Comparison of ENCODE assay signal across 7 mouse cellular contexts in genomic region chr6:84583371-84583770, GRCm38 (mm10). TPM values are rescaled to one million over a fixed set of nuclear protein-coding genes. Genes with fewer than 3 reads are reported as not detected.
A peak's percentile ranks its signal among the peaks of the same experiment; 100 is the strongest.
DNase-seq lines count a peak whose midpoint lies in the region; ATAC-seq and TF ChIP-seq lines count a peak whose summit lies in the region.

No protein-coding gene starts in this region.

- H3K4me3 ChIP-seq in intestine, embryonic 15.5 days (replicated peaks), result peak overlapping the region; percentile 49
- peak overlapping the region; percentile 33; the same call in 1 of the 2 replicates for H3K4me3 ChIP-seq in liver, adult 2 months (ENCODE audit: insufficient read depth, low read depth, low read length)
- H3K4me3 ChIP-seq in midbrain, embryonic 16.5 days (ENCODE audit: low read depth, low read length), result peak overlapping the region; percentile 30

- peak overlapping the region; percentile 96 for H3K4me2 ChIP-seq in intestine, embryonic 15.5 days (replicated peaks)
- peak overlapping the region; percentile 57 for H3K4me2 ChIP-seq in midbrain, embryonic 16.5 days (ENCODE audit: low read length)

- no peaks in the 10 kb centered on the region for H3K79me2 ChIP-seq in liver, adult 2 months (ENCODE audit: control insufficient read depth, insufficient read depth, low read length)

- DNase-seq in embryo, embryonic 11 days, result peak; percentile 90
- peak; percentile 98 for DNase-seq in heart, adult 11 months
- peak; percentile 18 for DNase-seq in liver, adult 2 months (ENCODE audit: extremely low read depth, low read depth, low spot score)
- peak; percentile 45 to 55 for DNase-seq in thymus, adult 18-20 months

- H3K9me3 ChIP-seq in intestine, embryonic 15.5 days, result no peaks in the 10 kb centered on the region
- H3K9me3 ChIP-seq in midbrain, embryonic 16.5 days (replicated peaks; ENCODE audit: control insufficient read depth, low read length, poor library complexity, severe bottlenecking), result no peaks in the 10 kb centered on the region

- no peak overlapping the region for H3K9ac ChIP-seq in intestine, embryonic 15.5 days
- H3K9ac ChIP-seq in liver, adult 2 months (ENCODE audit: low read depth, low read length), result no peak overlapping the region
- H3K9ac ChIP-seq in midbrain, embryonic 16.5 days (ENCODE audit: low read depth, low read length), result 0 out of 2 replicates have a peak overlapping the region, but pooled peaks have one; percentile 27

- H3K27ac ChIP-seq in intestine, embryonic 15.5 days, result no peak overlapping the region
- H3K27ac ChIP-seq in liver, adult 2 months (replicated peaks; ENCODE audit: insufficient read depth, low read depth, low read length), result no peak overlapping the region
- no peak overlapping the region for H3K27ac ChIP-seq in midbrain, embryonic 16.5 days (ENCODE audit: low read length)

- H3K4me1 ChIP-seq in intestine, embryonic 15.5 days (replicated peaks), result peaks cover 67% of the 10 kb centered on the region
- H3K4me1 ChIP-seq in liver, adult 2 months (ENCODE audit: control insufficient read depth, insufficient read depth, low read length), result 0 out of 2 replicates have a peak, but pooled peaks cover 2% of the 10 kb centered on the region
- peaks cover 48% of the 10 kb centered on the region for H3K4me1 ChIP-seq in midbrain, embryonic 16.5 days (ENCODE audit: control insufficient read depth, insufficient read depth, low read length)

- WGBS in intestine, embryonic 15.5 days, result under 1% methylated on average over 26 of the region's 26 CpGs
- WGBS in liver, adult 2 months, result 1% methylated on average over 26 of the region's 26 CpGs
- WGBS in midbrain, embryonic 16.5 days, result under 1% methylated on average over 26 of the region's 26 CpGs

- ATAC-seq in activated CD4-positive, CD25-positive, alpha-beta regulatory T cell, adult 4 months, result peak; percentile 53
- peak; percentile 84 for ATAC-seq in intestine, embryonic 15.5 days
- ATAC-seq in midbrain, embryonic 16.5 days, result 0 out of 2 replicates have a peak, but pooled peaks have one; percentile 46

- no peak for TF ChIP-seq POLR2A in liver, adult 2 months (IDR thresholded peaks at IDR 0.05; ENCODE audit: extremely low read depth, insufficient read depth, low read length)

- H3K36me3 ChIP-seq in intestine, embryonic 15.5 days, result no peaks in the 10 kb centered on the region
- H3K36me3 ChIP-seq in liver, adult 2 months (ENCODE audit: control insufficient read depth, insufficient read depth, low read length), result no peaks in the 10 kb centered on the region
- no peaks in the 10 kb centered on the region for H3K36me3 ChIP-seq in midbrain, embryonic 16.5 days (ENCODE audit: control insufficient read depth, insufficient read depth, low read length)

- no peak for TF ChIP-seq CTCF in liver, adult 2 months (IDR thresholded peaks at IDR 0.05; ENCODE audit: low read depth, low read length)

- H3K27me3 ChIP-seq in intestine, embryonic 15.5 days (replicated peaks), result peaks cover 71% of the 10 kb centered on the region
- H3K27me3 ChIP-seq in liver, adult 2 months (ENCODE audit: control insufficient read depth, insufficient read depth, low read length), result peaks cover 21% of the 10 kb centered on the region
- H3K27me3 ChIP-seq in midbrain, embryonic 16.5 days (ENCODE audit: control insufficient read depth, insufficient read depth, low read depth, low read length), result peaks cover 42% of the 10 kb centered on the region

RNA-seq across cellular contexts. Expression of gene Cyp26b1, which starts 10.3 kb away (rescaled TPM):
- polyA plus RNA-seq in activated CD4-positive, CD25-positive, alpha-beta regulatory T cell, adult 4 months (2017; shearing (Covaris generic)), result under 1 TPM in 1 of 2 experiments, not detected in 1; 0.52 TPM
- 2.0 and 2.6 TPM in 2 replicates for polyA plus RNA-seq in intestine, embryonic 15.5 days (2015; fragmentation: Nextera tagmentation; extraction: Ambion mirVana)
- 0.18 and 1.0 TPM in 2 replicates for total RNA-seq in liver, adult 2 months (2014; rRNA removed)
- 0.22 and 7.5 TPM in 2 replicates for polyA plus RNA-seq in liver, adult 2 months (2012; rRNA removed)
- polyA plus RNA-seq in midbrain, embryonic 16.5 days (2015; fragmentation: Nextera tagmentation; extraction: Ambion mirVana), result 8.8 and 10.2 TPM in 2 replicates

Comparison
In these comparisons a context has a peak if more than half of its experiments do, and no peak if none do; other contexts are left out.
1. DNase-seq: peak in every context shown above with its lines; median percentile 98 in heart, adult 11 months; 90 in embryo, embryonic 11 days; 50 in thymus, adult 18-20 months; 18 in liver, adult 2 months.